Comparison of ENCODE assay signal across 8 mouse cellular contexts in genomic region chr11:113164510-113164909, GRCm38 (mm10).
DNase-seq lines count a peak whose midpoint lies in the region; ATAC-seq lines count a peak whose summit lies in the region.

No protein-coding gene starts in this region.

- peaks cover 25% of the 10 kb centered on the region for H3K4me1 ChIP-seq in heart, embryonic 15.5 days (replicated peaks)
- peaks cover 24% of the 10 kb centered on the region for H3K4me1 ChIP-seq in embryonic facial prominence, embryonic 13.5 days
- H3K4me1 ChIP-seq in hindbrain, embryonic 14.5 days (replicated peaks; ENCODE audit: control insufficient read depth, insufficient read depth, low read length), result peaks cover 31% of the 10 kb centered on the region
- peaks cover 58% of the 10 kb centered on the region for H3K4me1 ChIP-seq in midbrain, embryonic 12.5 days

- H3K27me3 ChIP-seq in heart, embryonic 15.5 days, result peaks cover 4% of the 10 kb centered on the region; the same call in 1 of the 2 replicates
- H3K27me3 ChIP-seq in embryonic facial prominence, embryonic 13.5 days, result no peaks in the 10 kb centered on the region; the same call in 1 of the 2 replicates
- no peaks in the 10 kb centered on the region for H3K27me3 ChIP-seq in hindbrain, embryonic 14.5 days (ENCODE audit: control insufficient read depth, insufficient read depth, low read length)
- H3K27me3 ChIP-seq in midbrain, embryonic 12.5 days, result peaks cover 33% of the 10 kb centered on the region

- H3K4me3 ChIP-seq in heart, embryonic 15.5 days, result peak overlapping the region; percentile 31
- H3K4me3 ChIP-seq in embryonic facial prominence, embryonic 13.5 days, result peak overlapping the region; percentile 38; the same call in 1 of the 2 replicates
- peak overlapping the region; percentile 22 for H3K4me3 ChIP-seq in hindbrain, embryonic 14.5 days (replicated peaks; ENCODE audit: low read length)
- H3K4me3 ChIP-seq in midbrain, embryonic 12.5 days, result peak overlapping the region; percentile 21; the same call in 1 of the 2 replicates

- no peak for DNase-seq in heart, adult 18-20 months
- DNase-seq in hindbrain, embryonic 14.5 days (ENCODE audit: low spot score), result no peak
- no peak for DNase-seq in left cerebral cortex, postnatal 10 days (ENCODE audit: extremely low spot score in 1 of 2, low spot score in 2 of 2)
- DNase-seq in gastrocnemius, postnatal 25 days, result no peak
- no peak for DNase-seq in right cerebral cortex, postnatal 25 days

- no peaks in the 10 kb centered on the region for H3K9me3 ChIP-seq in heart, embryonic 15.5 days (replicated peaks)
- no peaks in the 10 kb centered on the region for H3K9me3 ChIP-seq in embryonic facial prominence, embryonic 13.5 days
- H3K9me3 ChIP-seq in hindbrain, embryonic 14.5 days (ENCODE audit: control insufficient read depth, low read length), result no peaks in the 10 kb centered on the region
- no peaks in the 10 kb centered on the region for H3K9me3 ChIP-seq in midbrain, embryonic 12.5 days

- intact Hi-C loops in left cerebral cortex, postnatal 10 days (cut with DNase I), result loop anchor here (2.0 to 10.0 kb wide), 3 partner anchors 960 to 1628 kb away; no protein-coding TSS in a partner anchor

- H3K9ac ChIP-seq in heart, embryonic 15.5 days, result 0 out of 2 replicates have a peak overlapping the region, but pooled peaks have one; percentile 24
- H3K9ac ChIP-seq in embryonic facial prominence, embryonic 13.5 days, result peak overlapping the region; percentile 65; the same call in 1 of the 2 replicates
- peak overlapping the region; percentile 18; the same call in 1 of the 2 replicates for H3K9ac ChIP-seq in hindbrain, embryonic 14.5 days
- H3K9ac ChIP-seq in midbrain, embryonic 12.5 days (replicated peaks), result peak overlapping the region; percentile 43; the same call in 1 of the 2 replicates

- no peak for ATAC-seq in heart, embryonic 15.5 days (replicated peaks; ENCODE audit: insufficient number of reproducible peaks, insufficient read depth, low FRiP score, low read depth)
- ATAC-seq in embryonic facial prominence, embryonic 13.5 days (ENCODE audit: insufficient number of reproducible peaks, insufficient read depth, low FRiP score, low TSS enrichment, low read depth), result no peak
- ATAC-seq in hindbrain, embryonic 14.5 days (ENCODE audit: low FRiP score), result no peak
- no peak for ATAC-seq in midbrain, embryonic 12.5 days (ENCODE audit: low FRiP score, low read depth)

- H3K36me3 ChIP-seq in heart, embryonic 15.5 days, result no peaks in the 10 kb centered on the region
- H3K36me3 ChIP-seq in embryonic facial prominence, embryonic 13.5 days, result peaks cover 6% of the 10 kb centered on the region; the same call in 1 of the 2 replicates
- H3K36me3 ChIP-seq in hindbrain, embryonic 14.5 days (replicated peaks; ENCODE audit: control insufficient read depth, insufficient read depth), result no peaks in the 10 kb centered on the region
- no peaks in the 10 kb centered on the region for H3K36me3 ChIP-seq in midbrain, embryonic 12.5 days

- 24% methylated on average over 10 of the region's 10 CpGs for WGBS in heart, embryonic 15.5 days
- 15% methylated on average over 10 of the region's 10 CpGs for WGBS in embryonic facial prominence, embryonic 13.5 days
- 7% methylated on average over 10 of the region's 10 CpGs for WGBS in hindbrain, embryonic 14.5 days
- whole genome bisulfite sequencing in midbrain, embryonic 12.5 days, result 9% methylated on average over 10 of the region's 10 CpGs

- H3K27ac ChIP-seq in heart, embryonic 15.5 days, result no peak overlapping the region
- H3K27ac ChIP-seq in embryonic facial prominence, embryonic 13.5 days, result no peak overlapping the region
- no peak overlapping the region for H3K27ac ChIP-seq in hindbrain, embryonic 14.5 days
- H3K27ac ChIP-seq in midbrain, embryonic 12.5 days (replicated peaks), result peak overlapping the region; percentile 68

- peak overlapping the region; percentile 61 for H3K4me2 ChIP-seq in heart, embryonic 15.5 days
- peak overlapping the region; percentile 70 for H3K4me2 ChIP-seq in embryonic facial prominence, embryonic 13.5 days
- peak overlapping the region; percentile 53 for H3K4me2 ChIP-seq in hindbrain, embryonic 14.5 days (replicated peaks)
- H3K4me2 ChIP-seq in midbrain, embryonic 12.5 days (replicated peaks), result peak overlapping the region; percentile 55
